In the genomic region with DNA sequence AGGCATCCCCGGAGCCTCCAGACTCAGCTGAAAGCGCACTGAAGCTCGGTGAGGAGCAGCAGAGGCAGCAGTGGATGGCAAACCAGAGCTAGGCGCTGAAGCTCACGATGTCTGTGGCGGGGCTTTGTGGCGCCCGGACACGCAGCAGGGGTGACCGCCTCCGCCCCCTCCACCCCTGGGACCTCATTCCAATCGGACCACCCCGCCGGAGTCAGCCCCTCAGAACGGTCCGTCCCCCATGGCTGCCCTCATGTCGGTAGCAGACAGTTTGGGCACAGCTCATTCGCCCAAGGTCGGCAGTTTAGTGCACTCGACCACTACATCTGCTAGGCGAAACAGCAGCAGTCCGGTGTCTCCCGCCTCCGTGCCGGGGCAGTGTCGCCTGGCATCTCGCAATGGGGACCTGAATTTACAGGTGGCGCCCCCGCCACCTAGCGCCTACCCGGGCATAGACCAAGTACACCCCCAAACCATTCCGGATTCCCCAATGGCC, we compare ENCODE assay signal across 8 mouse cellular contexts. TPM values are rescaled to one million over a fixed set of nuclear protein-coding genes. Genes with fewer than 3 reads are reported as not detected.
DNase-seq lines count a peak whose midpoint lies in the region; ATAC-seq and TF ChIP-seq lines count a peak whose summit lies in the region.

No protein-coding gene starts in this region.

- H3K27ac ChIP-seq in limb, embryonic 15.5 days: no peak overlapping the region
- H3K27ac ChIP-seq in olfactory bulb, adult 2 months (ENCODE audit: insufficient read depth, low read depth, low read length): no peak overlapping the region

- peaks cover 31% of the 10 kb centered on the region for H3K9me3 ChIP-seq in megakaryocyte, embryonic 14.5 days
- H3K9me3 ChIP-seq in limb, embryonic 15.5 days: no peaks in the 10 kb centered on the region

- peak; percentile 39 to 44 for DNase-seq in cerebellum, postnatal 10 days
- DNase-seq in cerebellum, adult 18-20 months: no peak
- DNase-seq in heart, postnatal 4 days: peak; percentile 31
- DNase-seq in MN1 (ENCODE audit: low spot score): no peak

- peak overlapping the region; percentile 84 for H3K4me2 ChIP-seq in limb, embryonic 15.5 days

- no peaks in the 10 kb centered on the region for H3K36me3 ChIP-seq in megakaryocyte, embryonic 14.5 days (replicated peaks; ENCODE audit: low read length)
- H3K36me3 ChIP-seq in limb, embryonic 15.5 days: no peaks in the 10 kb centered on the region

- no peak for ATAC-seq in megakaryocyte, adult 5-6 weeks (ENCODE audit: poor library complexity, severe bottlenecking)
- no peak for ATAC-seq in limb, embryonic 15.5 days (ENCODE audit: insufficient number of reproducible peaks, low FRiP score, low TSS enrichment, low read depth)

- H3K4me3 ChIP-seq in megakaryocyte, embryonic 14.5 days (replicated peaks): peak overlapping the region; percentile 78
- peak overlapping the region; percentile 39 for H3K4me3 ChIP-seq in limb, embryonic 15.5 days
- peak overlapping the region; percentile 38 for H3K4me3 ChIP-seq in olfactory bulb, adult 2 months (ENCODE audit: insufficient read depth, low read depth, low read length)

- WGBS in limb, embryonic 15.5 days: 1% methylated on average over 32 of the region's 32 CpGs
- 3% methylated on average over 32 of the region's 32 CpGs for WGBS in olfactory bulb, adult 2 months

- peaks cover 6% of the 10 kb centered on the region for H3K27me3 ChIP-seq in megakaryocyte, embryonic 14.5 days (replicated peaks)
- H3K27me3 ChIP-seq in limb, embryonic 15.5 days: peaks cover 11% of the 10 kb centered on the region

- no peak overlapping the region for H3K9ac ChIP-seq in limb, embryonic 15.5 days

- TF ChIP-seq POLR2A in olfactory bulb, adult 2 months (IDR thresholded peaks at IDR 0.05; ENCODE audit: insufficient read depth, low read depth, low read length): no peak

- no peak for TF ChIP-seq CTCF in olfactory bulb, adult 2 months (IDR thresholded peaks at IDR 0.05; ENCODE audit: insufficient read depth, low read depth, low read length)

- H3K4me1 ChIP-seq in megakaryocyte, embryonic 14.5 days: peaks cover 6% of the 10 kb centered on the region; the same call in 1 of the 2 replicates
- H3K4me1 ChIP-seq in limb, embryonic 15.5 days: peaks cover 8% of the 10 kb centered on the region
- H3K4me1 ChIP-seq in olfactory bulb, adult 2 months (ENCODE audit: control insufficient read depth, insufficient read depth, low read length): peaks cover 10% of the 10 kb centered on the region

RNA-seq across cellular contexts. Expression of gene Morc2a, which starts 19.9 kb away (rescaled TPM):
- polyA plus RNA-seq in megakaryocyte, embryonic 14.5 days (2012; ENCODE audit: insufficient read depth, low replicate concordance): 0.38 and 1.6 TPM in 2 replicates
- 12.6 and 15.4 TPM in 2 replicates for total RNA-seq in megakaryocyte, adult 5-6 weeks (2015)
- 19.8 and 23.5 TPM in 2 replicates for total RNA-seq in megakaryocyte, adult 5-6 weeks (2017)
- total RNA-seq in heart, postnatal 4 days (2021): 10 to 100 TPM; 34.7 to 42.4 TPM
- polyA plus RNA-seq in limb, embryonic 15.5 days (2015; fragmentation: Nextera tagmentation; extraction: Ambion mirVana): 23.5 and 26.0 TPM in 2 replicates
- not detected in 2 replicates for polyA plus RNA-seq in olfactory bulb, adult 2 months (2012; ENCODE audit: insufficient read depth, insufficient read length, low replicate concordance, missing spikeins)

Comparison
In these comparisons a context has a peak if more than half of its experiments do, and no peak if none do; other contexts are left out.
1. DNase-seq: peak in cerebellum, postnatal 10 days (2 of 2) and heart, postnatal 4 days (single experiment); none in cerebellum, adult 18-20 months (0 of 2) and MN1 (single experiment).
2. Peak in every context shown above with its lines, with median percentiles within 50 percentile points of each other: H3K4me3 ChIP-seq.